Mouse (Mus musculus): ENCODE measurements around the gene Rpl9.

GRCm38 (mm10) chr5:65357771-65358170 is 33.5 kb downstream of the Rpl9 start:
- TF ChIP-seq CTCF (IDR thresholded peaks at IDR 0.05; ENCODE audit: borderline replicate concordance, insufficient read depth, low read length) (no peak), POLR2A (IDR thresholded peaks at IDR 0.05; ENCODE audit: low read depth, low read length) (no peak)
